Mouse (Mus musculus) forebrain, embryonic 16.5 days (tissue): ENCODE measurements around the gene Kcna3. TPM values are rescaled to one million over a fixed set of nuclear protein-coding genes. Genes with fewer than 3 reads are reported as not detected.

Experiments used
- ATAC-seq: fragments of 200-750 bp; cut with Nextera tagmentation; 2 replicates; pipeline ENCODE4 v1.8.0; 2017; ENCODE audit warnings: mild to moderate bottlenecking, moderate library complexity
- H3K27ac ChIP-seq: fragments of 300-500 bp; sonication (generic); 2 replicates; pipeline ENCODE4 v1.5.1; 2014; ENCODE audit warnings: low read length, control low read depth
- H3K27me3 ChIP-seq: fragments of 300-500 bp; sonication (generic); replicated peaks from 2 replicates; pipeline ENCODE4 v1.6.1; 2014; ENCODE audit warnings: low read length; ENCODE audit not compliant: control insufficient read depth, insufficient read depth
- H3K36me3 ChIP-seq: fragments of 300-500 bp; sonication (generic); 2 replicates; pipeline ENCODE4 v1.6.1; 2014; ENCODE audit not compliant: control insufficient read depth, insufficient read depth
- H3K4me1 ChIP-seq: fragments of 300-500 bp; sonication (generic); replicated peaks from 2 replicates; pipeline ENCODE4 v1.6.1; 2014; ENCODE audit warnings: low read length; ENCODE audit not compliant: control insufficient read depth, insufficient read depth
- H3K4me2 ChIP-seq: fragments of 300-500 bp; sonication (generic); 2 replicates; pipeline ENCODE4 v1.6.1; 2014; ENCODE audit warnings: mild to moderate bottlenecking, low read length, control low read depth
- H3K4me3 ChIP-seq: fragments of 300-500 bp; sonication (generic); replicated peaks from 2 replicates; pipeline ENCODE4 v1.5.1; 2014; ENCODE audit warnings: mild to moderate bottlenecking, low read length, control low read depth
- H3K9ac ChIP-seq: fragments of 300-500 bp; sonication (generic); replicated peaks from 2 replicates; pipeline ENCODE4 v1.6.1; 2014; ENCODE audit warnings: low read depth, low read length, control low read depth
- H3K9me3 ChIP-seq: fragments of 300-500 bp; sonication (generic); 2 replicates; pipeline ENCODE4 v1.6.1; 2016; ENCODE audit warnings: low read length; ENCODE audit not compliant: control insufficient read depth
- WGBS: fragments of 180-500 bp; shearing (Covaris S2); extraction: QIAGEN DNeasy Blood & Tissue Kit; methylation state at CpG from one replicate; pipeline ENCODE4 v1.1.7; 2014; 5-methylcytosine and 5-hydroxymethylcytosine counted together
- polyA plus RNA-seq: library from polyadenylated mRNA; unstranded; fragments of >200 nt; fragmentation: Nextera tagmentation; extraction: Ambion mirVana; gene quantifications from 2 replicates; pipeline ENCODE4 v1.2.1, GENCODE M21; 2015

Kcna3 gene
- polyA plus RNA-seq, 1 experiment from 2014 or later = 15.7 TPM

- Histone ChIP-seq H3K4me3 (peak overlapping the region; percentile 36), H3K4me1 (peaks cover 37% of the 10 kb centered on the region), H3K9ac (no peak overlapping the region), H3K27ac (no peak overlapping the region), H3K27me3 (no peaks in the 10 kb centered on the region), H3K9me3 (no peaks in the 10 kb centered on the region), H3K36me3 (no peaks in the 10 kb centered on the region), H3K4me2 (peak overlapping the region; percentile 55)
- 70% methylated on average over 3 of the region's 3 CpGs for WGBS
- no peak for ATAC-seq
These were observed 4.4 kb downstream of the Kcna3 start for GRCm38 (mm10) chr3:107040408-107040807.

DNA sequence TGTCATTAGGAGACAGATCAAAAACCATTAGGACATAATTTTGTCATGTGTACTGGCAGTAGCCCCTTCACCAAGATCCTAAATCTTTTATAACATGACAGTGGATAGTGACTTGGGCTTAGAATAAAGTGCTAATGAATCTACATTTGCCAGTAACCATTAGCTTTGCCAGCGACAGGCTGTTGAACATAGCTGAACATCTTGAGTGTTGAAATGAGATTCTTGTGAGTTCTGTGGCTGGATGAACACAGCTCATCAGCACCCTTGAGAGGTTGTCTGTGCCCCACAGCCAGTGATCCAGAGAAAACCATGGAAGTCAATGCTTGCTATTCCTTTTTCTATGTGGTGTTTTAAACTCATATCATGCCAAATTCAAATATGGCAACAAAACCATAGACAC is 5.7 kb downstream of the Kcna3 start:
- H3K4me3 ChIP-seq = peak overlapping the region; percentile 31
- H3K36me3 ChIP-seq = no peaks in the 10 kb centered on the region
- 50% methylated on average over 1 of the region's 1 CpGs for WGBS
- ATAC-seq = peak; percentile 52
- H3K9me3 ChIP-seq = no peaks in the 10 kb centered on the region
- H3K4me2 ChIP-seq = peak overlapping the region; percentile 55
- no peak overlapping the region for H3K27ac ChIP-seq
- H3K9ac ChIP-seq = no peak overlapping the region
- H3K4me1 ChIP-seq = peaks cover 33% of the 10 kb centered on the region
- H3K27me3 ChIP-seq = no peaks in the 10 kb centered on the region

DNA sequence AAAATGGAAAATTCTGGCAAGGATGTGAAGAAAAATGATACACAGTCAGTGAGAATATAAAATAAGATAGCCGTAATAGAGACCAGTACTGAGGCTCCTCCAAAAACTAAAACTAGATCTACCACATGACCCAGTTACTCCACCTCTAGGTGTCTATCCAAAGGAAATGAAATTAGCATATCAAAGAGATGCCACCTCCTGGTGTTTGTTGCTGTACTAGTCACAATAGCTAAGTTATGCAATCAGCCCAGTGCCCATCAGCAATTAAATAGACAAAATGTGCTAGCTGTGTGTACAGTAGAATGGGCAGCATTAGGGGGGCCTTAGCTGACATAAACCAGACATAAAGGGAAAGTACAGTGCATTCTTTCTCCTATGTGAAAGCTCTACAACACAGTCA is 25.5 kb downstream of the Kcna3 start:
- WGBS = 76% methylated on average over 1 of the region's 1 CpGs
- ATAC-seq = no peak

DNA sequence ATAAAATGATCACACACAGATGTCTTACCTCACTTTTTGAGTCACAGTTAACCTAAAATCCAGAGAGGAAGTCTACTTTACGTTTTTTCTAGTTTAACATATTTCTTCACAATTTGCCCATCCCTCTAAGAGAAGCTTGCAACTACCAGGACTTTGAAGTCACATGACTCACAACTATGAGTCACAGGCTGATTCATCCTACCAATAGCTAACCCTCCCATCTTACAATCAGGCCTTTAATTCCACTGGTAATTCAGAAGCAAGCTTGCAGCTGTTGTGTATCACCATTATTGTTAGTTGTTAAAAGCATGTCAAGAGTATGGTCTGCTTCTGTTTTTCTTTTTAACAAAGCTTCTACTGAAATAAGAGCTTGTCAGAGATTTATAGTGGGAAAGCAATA is 26.8 kb downstream of the Kcna3 start:
- no peak overlapping the region for H3K9ac ChIP-seq
- no peaks in the 10 kb centered on the region for H3K27me3 ChIP-seq
- H3K4me3 ChIP-seq = no peak overlapping the region
- H3K9me3 ChIP-seq = no peaks in the 10 kb centered on the region
- peaks cover 16% of the 10 kb centered on the region for H3K4me1 ChIP-seq
- WGBS = 44% methylated on average over 1 of the region's 1 CpGs
- ATAC-seq = no peak
- H3K36me3 ChIP-seq = no peaks in the 10 kb centered on the region
- H3K27ac ChIP-seq = no peak overlapping the region
- no peak overlapping the region for H3K4me2 ChIP-seq

More for the DNA sequence above, 25.5 kb downstream of the Kcna3 start:
- Histone ChIP-seq H3K4me2 (no peak overlapping the region), H3K9ac (no peak overlapping the region), H3K36me3 (no peaks in the 10 kb centered on the region), H3K4me1 (peaks cover 13% of the 10 kb centered on the region), H3K27me3 (no peaks in the 10 kb centered on the region), H3K4me3 (no peak overlapping the region), H3K27ac (no peak overlapping the region), H3K9me3 (no peaks in the 10 kb centered on the region)

DNA sequence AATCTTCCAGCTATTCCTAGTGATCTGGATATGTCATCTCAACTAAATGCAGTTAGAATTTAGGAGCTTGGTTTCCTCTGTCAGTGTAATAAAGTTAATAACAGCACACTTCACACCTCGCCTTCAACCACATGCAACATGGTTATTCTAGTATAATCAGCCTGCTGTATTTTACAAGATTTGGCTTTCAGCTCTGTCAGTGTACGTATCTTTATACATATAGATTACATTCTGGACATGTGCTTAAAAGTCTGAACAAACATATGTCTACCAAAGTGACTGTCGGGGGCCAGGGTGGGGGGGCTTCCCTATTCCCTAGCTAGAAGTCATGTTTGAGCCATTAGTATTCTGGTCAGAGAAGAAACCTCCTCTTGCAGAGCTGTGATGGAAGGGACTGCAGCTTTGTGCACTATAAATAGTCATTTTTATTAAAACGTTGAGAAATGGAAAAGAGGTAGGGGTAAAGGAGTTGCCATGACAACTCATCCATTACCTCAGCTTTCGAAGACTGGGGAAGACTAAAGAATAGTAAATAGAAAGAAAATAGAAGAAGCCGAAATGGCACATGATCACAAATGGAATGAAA is 29.6 kb downstream of the Kcna3 start:
- no peaks in the 10 kb centered on the region for H3K27me3 ChIP-seq
- H3K4me2 ChIP-seq = peak overlapping the region; percentile 0; the same call in 1 of the 2 replicates
- no peaks in the 10 kb centered on the region for H3K36me3 ChIP-seq
- H3K4me3 ChIP-seq = no peak overlapping the region
- peak; percentile 81 for ATAC-seq
- peaks cover 16% of the 10 kb centered on the region for H3K4me1 ChIP-seq
- WGBS = 23% methylated on average over 6 of the region's 6 CpGs
- peak overlapping the region; percentile 67 for H3K27ac ChIP-seq
- H3K9me3 ChIP-seq = no peaks in the 10 kb centered on the region
- no peak overlapping the region for H3K9ac ChIP-seq

DNA sequence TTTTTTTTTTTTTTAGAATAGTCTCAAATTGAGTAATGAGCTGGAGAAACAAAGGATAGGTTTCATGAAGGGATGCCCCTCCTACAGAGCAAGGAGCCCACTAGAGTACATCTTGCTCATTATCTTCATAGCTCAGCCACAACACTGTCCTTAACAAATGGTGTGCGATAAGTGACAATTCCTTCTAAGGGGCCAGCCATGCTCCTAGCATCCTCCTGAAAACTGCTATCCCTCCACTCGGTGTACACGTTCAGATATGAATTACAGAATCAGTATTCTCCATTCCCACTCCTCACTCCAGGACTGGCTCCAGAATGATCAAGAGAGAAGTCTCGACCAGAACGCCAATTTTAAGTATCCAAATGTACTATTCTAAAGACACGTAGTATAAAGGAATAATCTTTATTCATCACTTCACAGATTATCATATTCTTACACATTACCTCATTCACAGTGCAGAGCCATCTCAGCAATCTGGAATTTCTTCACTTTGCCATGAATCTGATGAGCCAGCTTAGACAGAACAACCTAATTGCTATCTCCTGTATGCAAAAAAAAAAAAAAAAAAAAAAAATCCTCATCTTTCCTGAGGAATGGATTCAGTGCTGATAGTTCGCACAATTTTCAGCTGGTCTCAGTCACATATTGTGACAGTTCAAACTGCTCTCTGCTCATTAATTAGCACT is 30.3 kb downstream of the Kcna3 start:
- Histone ChIP-seq H3K4me1 (peaks cover 16% of the 10 kb centered on the region), H3K9ac (no peak overlapping the region), H3K9me3 (no peaks in the 10 kb centered on the region), H3K36me3 (no peaks in the 10 kb centered on the region), H3K4me2 (peak overlapping the region; percentile 32), H3K4me3 (no peak overlapping the region), H3K27ac (peak overlapping the region; percentile 95), H3K27me3 (no peaks in the 10 kb centered on the region)
- peak; percentile 82 for ATAC-seq
- 25% methylated on average over 7 of the region's 7 CpGs for WGBS

DNA sequence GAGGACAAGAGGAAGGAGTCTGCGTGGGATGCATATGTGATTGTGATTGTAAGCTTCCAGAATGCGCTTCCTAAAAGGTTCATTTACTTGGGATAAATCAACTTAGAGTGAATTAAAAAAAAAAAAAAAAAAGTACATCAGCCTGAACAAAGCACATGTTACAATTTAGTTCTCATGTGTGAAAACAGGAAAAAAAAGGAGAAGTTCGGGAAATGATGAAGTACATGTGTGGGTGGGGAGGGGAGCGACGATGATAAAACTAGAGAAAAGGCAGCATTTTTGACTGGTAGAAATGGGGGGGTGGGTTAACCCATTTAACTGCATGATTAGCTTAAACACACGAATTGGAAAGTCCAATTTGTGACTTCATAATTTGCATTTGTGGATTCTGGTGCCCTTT is 31.3 kb downstream of the Kcna3 start:
- ATAC-seq = no peak
- peak overlapping the region; percentile 95 for H3K27ac ChIP-seq
- no peak overlapping the region for H3K9ac ChIP-seq
- no peak overlapping the region for H3K4me3 ChIP-seq
- H3K4me1 ChIP-seq = peaks cover 16% of the 10 kb centered on the region
- H3K36me3 ChIP-seq = no peaks in the 10 kb centered on the region
- no peaks in the 10 kb centered on the region for H3K9me3 ChIP-seq
- 69% methylated on average over 6 of the region's 6 CpGs for WGBS
- no peak overlapping the region for H3K4me2 ChIP-seq
- H3K27me3 ChIP-seq = no peaks in the 10 kb centered on the region

GRCm38 (mm10) chr3:107073863-107074262 is 37.9 kb downstream of the Kcna3 start:
- Histone ChIP-seq H3K27ac (no peak overlapping the region), H3K36me3 (no peaks in the 10 kb centered on the region), H3K4me1 (no peaks in the 10 kb centered on the region), H3K9ac (no peak overlapping the region), H3K4me3 (no peak overlapping the region), H3K9me3 (no peaks in the 10 kb centered on the region), H3K4me2 (no peak overlapping the region), H3K27me3 (no peaks in the 10 kb centered on the region)
- no peak for ATAC-seq
- WGBS = 74% methylated on average over 2 of the region's 2 CpGs

- H3K4me1 ChIP-seq = no peaks in the 10 kb centered on the region
- no peak overlapping the region for H3K27ac ChIP-seq
- H3K9me3 ChIP-seq = no peaks in the 10 kb centered on the region
- H3K9ac ChIP-seq = no peak overlapping the region
- H3K4me3 ChIP-seq = no peak overlapping the region
- H3K4me2 ChIP-seq = no peak overlapping the region
- ATAC-seq = no peak
- H3K36me3 ChIP-seq = no peaks in the 10 kb centered on the region
- no peaks in the 10 kb centered on the region for H3K27me3 ChIP-seq
- WGBS = 81% methylated on average over 1 of the region's 1 CpGs
These were observed 39.7 kb downstream of the Kcna3 start for GRCm38 (mm10) chr3:107075705-107076104.
